Comparison of ENCODE assay signal across 17 mouse cellular contexts in the genomic region with DNA sequence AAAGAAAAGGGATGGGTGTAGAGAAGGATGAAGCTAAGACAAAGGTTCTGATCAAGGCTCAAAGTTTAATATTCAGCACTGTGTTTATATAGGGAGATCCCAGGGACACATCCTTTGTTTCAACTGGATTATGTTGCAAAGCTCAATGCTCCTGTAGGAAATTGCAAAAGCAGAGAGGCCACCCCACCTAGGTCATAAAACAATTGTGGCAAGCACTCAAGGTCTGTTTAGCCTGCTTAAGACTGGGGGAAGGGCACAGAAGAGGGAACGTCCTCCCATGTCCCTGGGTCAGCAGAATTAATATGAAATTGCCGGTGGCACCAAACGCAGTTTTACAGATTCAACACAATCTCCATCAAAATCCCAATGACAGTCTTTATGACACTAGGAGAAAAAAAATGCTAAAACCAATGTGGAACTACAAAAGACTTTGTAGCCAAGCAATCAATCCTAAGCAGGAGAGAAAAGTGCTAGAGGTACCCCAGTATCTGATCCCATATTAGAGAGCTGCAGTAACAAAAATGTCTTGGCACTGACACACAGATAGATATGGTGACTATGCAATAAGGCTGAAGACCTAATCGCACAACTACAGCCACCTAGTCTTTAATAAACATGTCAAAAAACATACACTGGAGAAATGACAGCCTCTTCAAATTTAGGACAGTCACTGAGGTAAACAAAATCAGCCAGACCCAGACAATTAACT. TPM values are rescaled to one million over a fixed set of nuclear protein-coding genes. Genes with fewer than 3 reads are reported as not detected.
A peak's percentile ranks its signal among the peaks of the same experiment; 100 is the strongest.
DNase-seq lines count a peak whose midpoint lies in the region; ATAC-seq and TF ChIP-seq lines count a peak whose summit lies in the region.
"Had no signal": no experiment of that assay in that cellular context is flagged by ENCODE, and none has a peak within 500 bp of the region (broad histone marks: within the 10 kb centered on the region; RNA-seq: fewer than 3 reads in every experiment).

No protein-coding gene starts in this region.

- no peak overlapping the region for H3K27ac ChIP-seq in kidney, adult 2 months (ENCODE audit: insufficient read depth, low read depth, low read length)
- H3K27ac ChIP-seq in intestine, postnatal 0 days (ENCODE audit: low read depth, low read length): peak overlapping the region; percentile 46
- H3K27ac ChIP-seq: forebrain, embryonic 12.5 days; hindbrain, embryonic 10.5 days; kidney, embryonic 15.5 days; liver, embryonic 13.5 days; neural tube, embryonic 13.5 days had no signal

- no peak overlapping the region for H3K9ac ChIP-seq in intestine, postnatal 0 days (ENCODE audit: low read depth, low read length)
- H3K9ac ChIP-seq: forebrain, embryonic 12.5 days; kidney, embryonic 15.5 days; liver, embryonic 13.5 days; neural tube, embryonic 13.5 days had no signal

- TF ChIP-seq POLR2A in kidney, adult 2 months (IDR thresholded peaks at IDR 0.05; ENCODE audit: low read depth, low read length): no peak

- WGBS in kidney, adult 2 months: 47% methylated on average over 4 of the region's 4 CpGs
- 17% methylated on average over 4 of the region's 4 CpGs for WGBS in intestine, postnatal 0 days

- H3K4me2 ChIP-seq in intestine, postnatal 0 days (replicated peaks; ENCODE audit: low read depth): peak overlapping the region; percentile 57
- H3K4me2 ChIP-seq: forebrain, embryonic 12.5 days; kidney, embryonic 15.5 days; liver, embryonic 13.5 days; midbrain, embryonic 11.5 days; neural tube, embryonic 13.5 days had no signal

- no peak for TF ChIP-seq CTCF in kidney, adult 2 months (conservative IDR thresholded peaks at IDR 0.05; ENCODE audit: insufficient read depth, insufficient read length, low read depth, low read length)
- TF ChIP-seq CTCF in intestine, postnatal 0 days (IDR thresholded peaks at IDR 0.05; ENCODE audit: low read depth): no peak

- no peaks in the 10 kb centered on the region for H3K4me1 ChIP-seq in kidney, adult 2 months (ENCODE audit: control insufficient read depth, insufficient read depth, low read length)
- no peaks in the 10 kb centered on the region for H3K4me1 ChIP-seq in intestine, postnatal 0 days (replicated peaks; ENCODE audit: control insufficient read depth, insufficient read depth, low read length)
- H3K4me1 ChIP-seq: forebrain, embryonic 12.5 days; hindbrain, embryonic 10.5 days; kidney, embryonic 15.5 days; liver, embryonic 13.5 days; neural tube, embryonic 13.5 days had no signal

- H3K4me3 ChIP-seq in kidney, adult 2 months (ENCODE audit: insufficient read depth, low read depth, low read length): no peak overlapping the region
- H3K4me3 ChIP-seq in intestine, postnatal 0 days (ENCODE audit: low read depth, low read length): peak overlapping the region; percentile 23
- H3K4me3 ChIP-seq: forebrain, embryonic 12.5 days; hindbrain, embryonic 10.5 days; kidney, embryonic 15.5 days; liver, embryonic 13.5 days; neural tube, embryonic 13.5 days had no signal

- DNase-seq in adrenal gland, adult 2 months: peak; percentile 39
- no peak for DNase-seq in adrenal gland, adult 18-20 months (ENCODE audit: low spot score in 2 of 2)
- peak; percentile 11 for DNase-seq in kidney, adult 2 months
- no peak for DNase-seq in kidney, postnatal 4 days
- no peak for DNase-seq in spleen, adult 12 weeks (ENCODE audit: low spot score)
- no peak for DNase-seq in layer of hippocampus, adult 9-10 months (ENCODE audit: low spot score)
- no peak for DNase-seq in T-cell, adult 2 months (ENCODE audit: low spot score)
- DNase-seq: cerebellum, postnatal 25 days; liver, embryonic 13.5 days had no signal

- no peaks in the 10 kb centered on the region for H3K27me3 ChIP-seq in kidney, adult 2 months (replicated peaks; ENCODE audit: control insufficient read depth, insufficient read depth, low read length)
- H3K27me3 ChIP-seq in intestine, postnatal 0 days (replicated peaks; ENCODE audit: control insufficient read depth, insufficient read depth, low read length): no peaks in the 10 kb centered on the region
- H3K27me3 ChIP-seq: forebrain, embryonic 12.5 days; kidney, embryonic 15.5 days; liver, embryonic 13.5 days; neural tube, embryonic 13.5 days had no signal

- peak; percentile 83 for ATAC-seq in intestine, postnatal 0 days
- ATAC-seq: CD4-positive, CD25-positive, alpha-beta regulatory T cell, adult 4 months had no signal

- H3K36me3 ChIP-seq in kidney, adult 2 months (ENCODE audit: control insufficient read depth, insufficient read depth, low read length): no peaks in the 10 kb centered on the region
- no peaks in the 10 kb centered on the region for H3K36me3 ChIP-seq in intestine, postnatal 0 days (ENCODE audit: control insufficient read depth, insufficient read depth)
- H3K36me3 ChIP-seq: forebrain, embryonic 12.5 days; G1E; hindbrain, embryonic 10.5 days; kidney, embryonic 15.5 days; liver, embryonic 13.5 days; neural tube, embryonic 13.5 days had no signal

- no peaks in the 10 kb centered on the region for H3K9me3 ChIP-seq in intestine, postnatal 0 days (ENCODE audit: control insufficient read depth)
- H3K9me3 ChIP-seq: kidney, embryonic 15.5 days had no signal

RNA-seq across cellular contexts. Expression of a gene that starts 41.5 kb away (rescaled TPM):
- 10 to 100 TPM; 38.0 to 44.3 TPM for total RNA-seq in adrenal gland, adult 2 months (2021)
- 37.9 and 49.6 TPM in 2 replicates for polyA plus RNA-seq in adrenal gland, adult 2 months (2012; rRNA removed)
- total RNA-seq in adrenal gland, adult 18-20 months (2021): 10 to 100 TPM; 36.9 to 39.9 TPM
- polyA plus RNA-seq in kidney, adult 2 months (2012; rRNA removed): 15.5 and 17.3 TPM in 2 replicates
- polyA plus RNA-seq in intestine, postnatal 0 days (2015; fragmentation: Nextera tagmentation; extraction: Ambion mirVana): 11.9 and 12.1 TPM in 2 replicates
- polyA plus RNA-seq: CD4-positive, CD25-positive, alpha-beta regulatory T cell, adult 4 months had no signal

Comparison
In these comparisons a context has a peak if more than half of its experiments do, and no peak if none do; other contexts are left out.
1. DNase-seq: peak in adrenal gland, adult 2 months (single experiment) and kidney, adult 2 months (single experiment); none in adrenal gland, adult 18-20 months (0 of 2), kidney, postnatal 4 days (0 of 2), spleen, adult 12 weeks (single experiment), layer of hippocampus, adult 9-10 months (single experiment) and T-cell, adult 2 months (single experiment).